Mouse (Mus musculus) cerebellum, adult (tissue): ENCODE data around the gene Top2a.

ENCODE experiments used
- ATAC-seq: cut with Nextera tagmentation; 2 replicates; pipeline ENCODE4 v1.9.2; 2017; ENCODE audit warnings: mild to moderate bottlenecking, moderate library complexity, mixed read lengths; ENCODE audit not compliant: insufficient number of reproducible peaks, low FRiP score, low TSS enrichment

Gene Top2a

GRCm38 (mm10) chr11:98985542-98985941 is 38.4 kb downstream of the Top2a start:
- ATAC-seq: no peak

GRCm38 (mm10) chr11:98983551-98983950 is 40.4 kb downstream of the Top2a start:
- ATAC-seq: no peak

- no peak for ATAC-seq
These were observed 41.2 kb downstream of the Top2a start, which contains the start of gene Gjd3 for GRCm38 (mm10) chr11:98982773-98983133. Gene Gjd3 (minus strand): TSS chr11:98983016.

- ATAC-seq: peak; percentile 62; the same call in 1 of the 2 replicates
These were observed 41.8 kb downstream of the Top2a start for GRCm38 (mm10) chr11:98981997-98982772.

GRCm38 (mm10) chr11:98981289-98981996 is 42.5 kb downstream of the Top2a start:
- 0 out of 2 replicates have a peak, but pooled peaks have one; percentile 5 for ATAC-seq

GRCm38 (mm10) chr11:98979356-98979755 is 44.6 kb downstream of the Top2a start:
- no peak for ATAC-seq

GRCm38 (mm10) chr11:98978526-98979148 is 45.4 kb downstream of the Top2a start:
- ATAC-seq: no peak

GRCm38 (mm10) chr11:98974871-98975719 is 48.9 kb downstream of the Top2a start:
- no peak for ATAC-seq

- ATAC-seq: no peak
These were observed 49.8 kb downstream of the Top2a start for GRCm38 (mm10) chr11:98974213-98974612.

GRCm38 (mm10) chr11:98973584-98973983 is 50.4 kb downstream of the Top2a start:
- ATAC-seq: no peak

- no peak for ATAC-seq
These were observed 51.1 kb downstream of the Top2a start for GRCm38 (mm10) chr11:98972801-98973360.

- peak; percentile 50; the same call in 1 of the 2 replicates for ATAC-seq
These were observed 51.8 kb downstream of the Top2a start for GRCm38 (mm10) chr11:98972215-98972614.

GRCm38 (mm10) chr11:98971316-98972031 is 52.5 kb downstream of the Top2a start:
- ATAC-seq: no peak

- ATAC-seq: no peak
These were observed 53.6 kb downstream of the Top2a start for GRCm38 (mm10) chr11:98970191-98970925.

- no peak for ATAC-seq
These were observed 54.5 kb downstream of the Top2a start for GRCm38 (mm10) chr11:98969496-98969927.

- no peak for ATAC-seq
These were observed 55.1 kb downstream of the Top2a start for GRCm38 (mm10) chr11:98968716-98969495.

GRCm38 (mm10) chr11:98968079-98968478 is 55.9 kb downstream of the Top2a start:
- no peak for ATAC-seq
